Mouse (Mus musculus) CD4-positive, CD25-positive, alpha-beta regulatory T cell, adult 9 weeks (primary cell): ENCODE results near the gene Cux2. TPM values are rescaled to one million over a fixed set of nuclear protein-coding genes. Genes with fewer than 3 reads are reported as not detected.

Source experiments
- polyA plus RNA-seq: library from polyadenylated mRNA; unstranded; fragments of 100-300 nt; shearing (Covaris generic); gene quantifications from one replicate; pipeline ENCODE4 v1.2.1, GENCODE M21; 2017

Gene Cux2
- polyA plus RNA-seq, result 0.16 TPM

GRCm38 (mm10) chr5:122050017-122050831 is at the start of gene Cux2:
Cux2 (minus strand) TSS chr5:122050102.

GRCm38 (mm10) chr5:121848743-121849142 is 201.2 kb downstream of the Cux2 start, which contains the start of gene Pheta1:
Pheta1 (plus strand) TSS chr5:121848984.

DNA sequence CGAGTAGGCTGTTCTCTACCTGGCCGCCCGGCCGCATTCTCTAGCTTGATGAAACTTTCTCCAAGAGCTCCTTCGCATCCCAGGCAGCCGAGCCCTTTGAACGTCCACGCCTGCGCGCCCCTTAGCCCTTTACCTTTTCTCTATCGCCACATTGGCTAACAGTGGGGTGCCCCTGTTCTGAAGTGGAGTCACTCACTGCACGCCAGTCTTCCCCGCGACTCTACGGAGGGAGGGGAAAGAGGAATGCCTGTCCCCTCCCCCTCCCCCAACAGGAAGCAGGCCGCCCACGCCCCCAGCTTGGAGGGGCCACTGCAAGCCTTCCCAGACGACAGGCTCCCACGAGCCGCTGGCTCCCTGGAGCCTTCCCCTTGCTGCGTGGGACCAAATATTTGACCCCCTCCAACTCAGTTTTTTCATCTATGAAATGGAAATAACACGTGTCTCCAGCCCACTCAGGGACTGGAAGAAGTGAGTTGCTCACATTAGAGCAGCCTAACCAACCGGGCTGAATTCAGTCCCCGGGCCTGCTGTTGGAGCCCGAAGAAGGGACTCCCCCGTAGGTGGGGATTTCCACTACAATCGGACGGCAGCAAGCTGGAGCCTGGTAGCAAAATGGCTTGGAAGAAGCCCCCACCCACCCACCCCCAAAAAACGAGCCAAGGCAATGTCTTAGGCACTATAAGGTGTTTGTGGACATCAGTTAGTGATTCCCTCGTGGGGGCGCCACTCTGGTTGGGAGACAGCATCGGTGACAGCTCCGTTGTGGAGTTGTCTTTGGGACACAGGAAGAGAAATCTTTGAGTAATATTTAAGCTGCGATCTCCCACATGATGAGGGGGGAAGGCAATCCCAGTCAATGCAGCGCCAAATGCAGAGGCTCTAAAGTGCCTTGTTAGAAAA is 212.2 kb downstream of the Cux2 start, which contains the start of gene Sh2b3:
TSS of gene Sh2b3 (minus strand) at position 206 of the 900 bp plus-strand sequence.

Other genes starting within 250 kb of the Cux2 start
- gene Sh2b3, start 212.5 kb downstream of the Cux2 start, polyA plus RNA-seq, result 8.5 TPM
- 2.4 TPM for gene Pheta1, start 201.1 kb downstream of the Cux2 start, polyA plus RNA-seq
- not detected for gene Myl2, start 50.8 kb upstream of the Cux2 start, polyA plus RNA-seq
- 0.67 TPM for gene Ccdc63, start 90.7 kb upstream of the Cux2 start, polyA plus RNA-seq
- 51.6 TPM for gene Ppp1cc, start 108.2 kb upstream of the Cux2 start, polyA plus RNA-seq
- 125 TPM for gene Hvcn1, start 156.7 kb upstream of the Cux2 start, polyA plus RNA-seq
- 2.4 TPM for gene Tctn1, start 214.4 kb upstream of the Cux2 start, polyA plus RNA-seq
- 14.5 TPM for gene Pptc7, start 234.3 kb upstream of the Cux2 start, polyA plus RNA-seq